Mouse (Mus musculus) left cerebral cortex, adult 9 months (tissue): Measurements from ENCODE around the gene Ccdc194.
A peak's percentile ranks its signal among the peaks of the same experiment; 100 is the strongest.

ENCODE experiments used
- DNase-seq, 2 experiments: peaks; one replicate each; pipeline ENCODE4 v3.0.0; 2022; ENCODE audit warnings: low spot score in 2 of 2

Gene Ccdc194

GRCm38 (mm10) chr8:71511644-71512043 is 13.9 kb downstream of the Ccdc194 start, which contains the start of gene Plvap:
Gene Plvap, minus strand, starts transcription at chr8:71511752.
- no peak for DNase-seq

DNA sequence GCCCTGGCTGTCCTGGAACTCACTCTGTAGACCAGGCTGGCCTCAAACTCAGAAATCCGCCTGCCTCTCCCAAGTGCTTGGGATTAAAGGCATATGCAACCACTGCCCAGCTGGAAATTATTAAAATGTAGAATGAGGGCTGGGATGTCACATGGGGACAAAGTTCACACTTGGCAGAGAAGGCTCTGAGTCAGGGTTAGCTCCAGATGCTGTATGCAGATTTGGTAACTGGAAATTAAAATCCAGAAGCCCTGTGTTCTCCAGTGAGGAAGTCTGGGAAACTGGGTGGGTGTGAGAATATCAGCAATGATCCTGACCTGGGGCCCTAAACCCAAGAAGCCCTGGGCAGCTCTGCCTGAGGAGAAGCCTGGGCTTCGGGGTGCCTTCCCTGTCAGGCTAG is 16.2 kb downstream of the Ccdc194 start:
- no peak for DNase-seq

DNA sequence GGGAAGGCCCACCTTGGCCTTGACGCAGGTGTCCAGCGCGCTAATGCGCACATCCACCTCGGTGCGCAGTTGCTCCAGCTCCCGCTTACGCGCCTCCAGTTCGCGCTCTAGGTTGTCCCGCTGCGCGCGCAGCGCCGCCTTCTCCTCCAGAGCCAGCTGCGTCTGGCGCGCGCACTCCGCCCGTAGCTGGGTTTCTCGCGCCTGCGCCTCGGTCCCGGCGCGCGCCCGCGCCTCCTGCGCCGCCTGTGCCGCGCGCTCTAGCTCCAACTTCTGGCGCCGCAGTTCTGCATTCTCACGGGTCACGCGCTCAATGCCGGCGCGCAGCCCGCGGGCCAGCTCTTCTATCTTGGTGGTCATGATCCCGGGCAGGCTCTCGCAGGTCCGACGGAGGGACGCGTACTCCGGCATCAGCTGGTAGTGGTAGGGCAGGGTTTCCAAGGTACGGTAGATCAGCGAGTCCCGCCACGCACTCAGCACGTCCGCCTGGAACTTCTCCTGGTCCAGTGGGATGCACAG is 17.9 kb downstream of the Ccdc194 start:
- peak in 1 of 2 experiments; percentile 83 for DNase-seq

DNA sequence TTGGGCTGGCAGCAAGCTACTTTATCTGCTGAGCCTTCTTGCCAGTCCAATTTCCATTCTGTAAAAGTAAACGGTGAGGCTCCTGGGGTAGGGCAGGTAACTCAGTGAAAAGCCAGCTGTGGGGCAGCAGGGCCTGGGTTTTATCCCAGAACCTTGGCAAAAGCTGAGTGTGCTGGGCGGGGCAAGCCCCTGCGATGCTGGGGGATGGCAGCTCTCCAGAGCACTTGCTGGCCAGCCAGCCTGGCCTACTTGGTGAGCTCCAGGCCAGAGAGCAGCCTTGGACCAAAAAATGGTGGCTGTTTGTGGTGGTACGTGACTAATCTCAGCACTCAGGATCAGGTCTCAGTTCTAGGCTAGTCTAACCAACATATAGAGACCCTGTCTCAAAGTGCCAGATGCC is 19.5 kb downstream of the Ccdc194 start:
- DNase-seq = no peak

DNA sequence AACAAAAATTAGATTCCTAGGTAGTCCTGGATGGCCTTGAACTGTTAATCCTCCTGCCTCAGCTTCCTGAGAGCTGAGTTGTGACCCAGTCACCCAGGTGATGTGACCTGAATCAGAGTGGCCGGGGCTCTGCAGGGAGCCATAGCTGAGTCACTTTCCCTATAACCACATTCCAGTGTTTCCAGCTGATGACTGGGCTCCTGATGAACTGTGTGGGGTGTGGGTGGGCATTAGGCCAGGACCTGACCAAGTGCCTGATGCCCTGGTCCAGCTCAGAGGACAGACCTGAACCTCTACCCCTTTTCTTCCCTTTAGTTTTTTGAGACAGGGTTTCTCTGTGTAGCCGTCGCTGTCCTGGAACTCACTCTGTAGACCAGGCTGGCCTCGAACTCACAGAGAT is 20.2 kb downstream of the Ccdc194 start:
- DNase-seq = no peak

DNA sequence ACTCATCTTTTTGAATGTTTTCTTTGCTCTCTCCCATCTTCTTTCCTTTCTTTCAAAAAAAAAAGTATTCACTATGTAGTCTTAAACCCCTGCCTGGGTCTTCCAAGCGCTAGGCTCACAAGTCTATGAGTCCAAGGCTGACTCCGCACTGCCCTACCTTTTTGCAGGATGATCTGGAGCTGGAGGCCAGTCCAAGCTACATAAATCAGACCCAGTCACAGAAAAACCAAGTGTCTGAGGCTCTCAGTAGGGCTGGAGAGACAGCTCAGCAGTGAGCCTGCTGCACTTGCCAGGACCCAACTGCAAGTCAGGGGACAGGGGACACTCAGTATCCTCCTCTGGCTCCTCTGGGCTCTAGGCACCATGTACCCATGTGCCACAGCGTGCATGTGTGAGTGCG is 21.2 kb downstream of the Ccdc194 start:
- DNase-seq = no peak

GRCm38 (mm10) chr8:71498816-71499690 is 26.5 kb downstream of the Ccdc194 start:
- DNase-seq = no peak

- no peak for DNase-seq
These were observed 27.5 kb downstream of the Ccdc194 start for GRCm38 (mm10) chr8:71497881-71498501.

DNA sequence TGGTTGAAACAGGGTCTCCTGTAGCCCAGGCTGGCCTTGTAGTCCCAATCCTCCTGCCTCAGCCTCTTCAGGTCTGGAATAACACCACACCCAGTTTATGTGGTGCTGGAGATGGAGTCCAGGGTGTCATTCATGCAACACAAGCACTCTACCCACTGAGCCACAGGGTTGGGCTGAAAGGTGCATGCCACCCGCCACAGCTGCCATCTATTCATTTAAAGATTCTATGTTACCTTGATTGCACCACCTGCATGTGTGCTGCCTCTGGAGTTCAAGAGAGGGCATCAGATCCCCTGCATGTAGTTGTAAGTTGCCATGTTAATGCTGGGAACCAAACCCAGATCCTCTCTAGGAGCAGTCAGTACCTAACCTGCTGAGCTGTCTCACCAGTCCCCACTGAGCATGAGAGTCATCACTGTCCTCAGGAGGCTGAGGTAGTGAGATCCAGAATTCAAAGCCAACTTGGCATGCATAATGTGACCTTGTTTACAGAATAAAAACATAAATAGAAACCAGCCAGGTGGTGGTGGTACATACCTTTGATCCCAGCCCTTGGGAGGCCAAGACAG is 28.4 kb downstream of the Ccdc194 start:
- no peak for DNase-seq

DNA sequence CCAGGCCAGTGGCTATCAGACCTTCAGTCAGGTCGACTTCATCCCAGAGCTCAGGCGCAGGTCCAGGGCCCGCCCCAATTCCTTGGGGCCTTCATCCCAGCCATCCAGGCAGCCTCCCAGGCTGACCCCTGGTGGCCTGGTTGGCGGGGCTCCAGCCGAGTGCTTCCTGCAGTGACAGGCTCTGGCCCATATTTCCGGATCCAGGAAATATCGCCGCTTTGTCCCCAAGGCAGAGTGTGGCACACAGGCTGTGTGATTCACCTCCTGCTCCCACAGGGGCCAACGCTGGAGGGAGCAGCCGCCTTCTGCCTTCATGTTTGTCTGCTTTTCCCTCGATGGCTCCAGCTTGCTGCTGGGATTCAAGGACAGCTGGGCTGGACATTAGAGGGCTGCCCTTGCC is 29.0 kb downstream of the Ccdc194 start:
- DNase-seq = no peak

DNA sequence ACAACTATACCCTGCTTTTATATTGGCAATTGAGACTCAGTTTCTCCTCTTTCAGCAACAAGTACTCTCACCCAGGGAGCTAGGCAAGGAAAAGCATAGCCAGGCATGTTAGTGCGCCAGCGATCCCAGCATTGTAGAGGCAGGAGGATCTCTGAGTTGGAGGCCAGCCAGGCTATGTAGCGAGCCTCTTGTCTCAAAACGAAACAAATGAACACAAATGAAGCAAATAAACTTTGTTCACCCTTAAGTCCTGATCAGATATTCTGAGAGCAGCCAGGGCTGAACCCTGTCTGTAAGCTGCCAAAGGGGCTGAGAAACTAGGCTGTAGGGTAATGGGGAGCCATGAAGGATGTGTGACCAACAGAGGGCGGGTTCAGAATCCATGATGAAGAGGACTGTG is 29.7 kb downstream of the Ccdc194 start:
- DNase-seq = no peak

GRCm38 (mm10) chr8:71495039-71495438 is 30.5 kb downstream of the Ccdc194 start:
- peak in 1 of 2 experiments; percentile 81 for DNase-seq

DNA sequence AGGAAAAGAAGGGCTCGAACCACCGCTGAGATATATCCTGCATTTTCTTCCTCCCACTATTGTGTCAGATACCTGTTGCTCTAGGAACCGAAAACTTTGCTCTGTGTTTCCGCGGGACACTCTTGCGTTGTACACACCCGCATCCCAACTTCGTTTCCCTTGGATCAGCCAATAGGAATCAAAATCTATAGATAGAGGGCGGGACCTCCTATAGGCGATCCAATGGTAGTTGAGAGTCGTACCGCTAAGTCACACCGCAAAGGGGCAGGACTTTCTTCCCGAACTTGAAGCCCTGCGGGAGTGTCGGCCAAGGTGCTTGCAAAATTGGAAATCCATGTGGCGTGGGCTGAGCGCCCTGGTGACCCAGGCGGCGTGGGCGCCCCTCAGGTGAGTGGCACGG is 37.1 kb downstream of the Ccdc194 start:
- peak; percentile 88 to 91 for DNase-seq

- peak in 1 of 2 experiments; percentile 72 for DNase-seq
These were observed 37.6 kb downstream of the Ccdc194 start, which contains the start of gene Gtpbp3 for GRCm38 (mm10) chr8:71487691-71488445. Gene Gtpbp3, plus strand, starts transcription at chr8:71488103.

DNA sequence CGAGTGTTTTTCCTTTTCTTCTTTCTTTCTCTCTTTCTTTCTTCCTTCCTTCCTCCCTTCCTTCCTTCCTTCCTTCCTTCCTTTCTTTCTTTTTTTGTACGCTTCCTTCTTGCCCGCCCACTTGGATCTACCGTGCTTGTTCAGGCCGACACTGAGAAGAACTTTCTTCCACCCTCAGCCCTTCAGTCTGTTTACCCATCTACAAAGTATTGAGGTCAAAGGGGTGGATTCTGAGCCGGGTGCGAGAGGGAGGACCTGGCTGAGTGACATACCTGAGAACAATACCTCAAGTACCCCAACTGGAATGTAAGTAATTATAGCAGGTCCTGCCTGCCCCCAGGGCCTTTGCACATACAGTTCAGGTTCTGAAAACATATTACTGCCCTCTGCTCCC is 39.4 kb downstream of the Ccdc194 start:
- DNase-seq = no peak

DNA sequence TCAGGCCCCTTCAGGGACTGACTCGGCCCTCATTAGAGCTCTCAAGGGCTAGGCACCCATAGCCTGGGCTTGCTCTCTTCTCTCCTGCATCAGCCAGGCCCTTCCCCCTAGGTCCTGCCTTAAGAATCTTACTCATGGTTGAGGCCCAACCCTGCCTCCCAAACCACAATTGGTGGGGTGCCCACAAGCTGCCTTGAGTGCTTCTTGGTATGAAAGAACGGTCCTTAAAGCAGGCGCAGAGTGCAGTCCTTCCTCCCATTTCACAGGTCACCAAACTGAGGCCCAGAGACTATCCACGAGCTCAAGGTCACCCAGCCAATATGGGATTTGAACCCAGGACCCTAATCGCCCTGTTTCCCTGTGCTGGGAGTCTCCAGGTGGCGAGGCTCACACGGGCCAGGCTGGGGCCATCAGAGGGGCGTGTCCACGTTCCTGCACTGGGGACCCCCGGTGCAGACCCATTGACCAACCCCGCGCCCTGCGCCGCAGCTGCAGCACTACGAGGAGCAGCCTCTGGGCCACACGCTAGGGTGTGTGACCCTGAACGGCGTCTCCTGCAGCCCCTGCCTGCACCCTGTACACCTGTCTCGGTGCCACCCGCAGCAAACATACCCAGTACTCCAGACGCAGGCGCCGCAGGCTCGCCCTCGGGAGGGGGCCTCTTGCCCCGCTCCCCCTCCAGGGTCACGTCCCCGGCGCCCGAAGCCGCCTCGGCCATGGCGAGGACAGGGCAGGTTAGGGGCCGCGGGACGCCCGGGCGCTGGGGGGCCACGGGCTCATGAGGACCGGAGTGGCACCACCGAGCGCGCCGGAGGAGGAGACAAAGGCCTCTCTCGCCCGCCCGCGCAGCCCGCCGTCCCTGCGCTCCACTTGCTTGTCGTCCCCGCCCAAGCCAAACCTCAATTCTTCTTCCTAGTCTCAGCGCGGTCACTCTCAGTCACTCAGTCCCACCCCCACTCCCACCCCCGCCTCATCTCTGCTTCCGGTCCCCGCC is 40.1 kb downstream of the Ccdc194 start, which contains the start of gene Ano8:
TSS of gene Ano8 (minus strand) at position 822 of the 994 bp plus-strand sequence.
- peak in 1 of 2 experiments; percentile 89 for DNase-seq

DNA sequence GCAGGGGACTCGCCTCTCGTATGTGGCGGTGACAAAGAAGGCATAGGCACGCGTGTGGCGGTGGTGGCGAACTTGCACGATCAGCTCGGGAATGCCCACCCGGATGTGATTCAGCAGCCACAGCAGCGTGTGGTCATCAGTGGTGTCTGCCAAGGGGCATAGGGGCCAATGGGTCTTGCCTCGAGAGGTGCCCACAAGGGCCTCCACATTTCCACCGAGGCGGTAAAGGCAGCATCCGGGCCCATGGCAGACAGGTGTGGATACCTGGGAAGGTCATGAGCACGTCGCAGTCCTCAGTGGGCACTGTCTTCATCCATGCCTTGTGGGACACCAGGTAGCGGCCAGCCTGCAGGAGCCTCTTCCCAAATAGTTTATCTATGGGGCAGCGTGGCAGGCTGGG is 40.8 kb downstream of the Ccdc194 start:
- DNase-seq = no peak

DNA sequence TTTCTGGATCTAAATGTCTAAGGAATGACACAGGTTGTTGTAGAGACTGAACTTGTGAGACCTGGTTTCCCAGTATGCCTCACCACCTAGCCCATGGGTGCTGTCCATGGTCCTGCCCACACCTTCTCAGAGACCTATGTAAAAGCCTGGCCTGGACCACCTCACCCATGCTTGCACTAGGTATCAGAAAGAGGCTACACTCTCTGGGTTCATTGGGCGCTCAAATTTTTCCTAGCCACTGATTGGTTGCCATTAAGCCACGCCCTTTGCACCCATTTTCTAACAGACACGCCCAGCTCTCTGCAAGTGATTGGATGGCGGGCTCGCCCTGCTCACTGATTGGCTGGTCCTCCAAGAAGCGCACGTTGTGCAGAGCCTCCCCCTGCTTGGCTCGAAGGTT is 41.6 kb downstream of the Ccdc194 start:
- DNase-seq = no peak

GRCm38 (mm10) chr8:71478943-71479342 is 46.6 kb downstream of the Ccdc194 start:
- DNase-seq = no peak

- DNase-seq = no peak
These were observed 48.2 kb downstream of the Ccdc194 start for GRCm38 (mm10) chr8:71477196-71477845.
